Mouse (Mus musculus): Measurements from ENCODE around the gene Foxl1. TPM values are rescaled to one million over a fixed set of nuclear protein-coding genes. Genes with fewer than 3 reads are reported as not detected.

The Foxl1 gene
- total and polyA plus RNA-seq, 3 experiments, result 0.07 to 0.12 TPM; not detected in 1

DNA sequence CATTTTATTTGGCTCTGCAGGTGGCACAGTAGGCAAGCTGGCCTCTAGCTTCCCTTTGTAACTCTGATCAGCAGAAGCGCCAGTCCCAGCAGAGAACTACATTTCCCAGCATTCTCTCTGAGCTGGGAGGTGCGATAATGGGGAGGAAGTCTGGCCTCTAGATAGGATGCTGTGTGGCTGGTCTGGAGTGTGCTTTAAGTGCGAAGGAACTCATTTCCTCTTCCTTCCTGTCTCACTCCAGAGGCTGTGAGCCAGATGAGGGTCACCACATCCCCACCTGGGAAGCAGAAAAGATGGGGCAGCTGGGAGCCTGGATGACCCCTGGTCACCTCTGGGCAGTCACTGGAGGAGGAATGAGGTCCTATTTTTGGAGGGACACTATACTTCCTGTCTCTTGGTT lies 48.6 kb downstream of the Foxl1 start:
- peaks cover 32% of the 10 kb centered on the region for H3K79me2 ChIP-seq (ENCODE audit: control insufficient read depth, insufficient read depth, low read length, poor library complexity)
- H3K36me3 ChIP-seq (ENCODE audit: control insufficient read depth in 1 of 2, insufficient read depth in 2 of 2, low read length in 2 of 2), result peaks cover 0 to 19% of the 10 kb centered on the region in 2 experiments; a peak in 3 of 4 replicates
- no peak overlapping the region; a peak in 1 of 4 replicates for H3K4me3 ChIP-seq (ENCODE audit: control insufficient read depth in 1 of 2, insufficient read depth in 1 of 2, low read depth in 2 of 2, low read length in 2 of 2)
- H3K27ac ChIP-seq (ENCODE audit: control insufficient read depth, low read depth, low read length), result peak overlapping the region; percentile 87
- H3K9me3 ChIP-seq (replicated peaks; ENCODE audit: insufficient read depth, low read length), result no peaks in the 10 kb centered on the region
- no peaks in the 10 kb centered on the region for H3K27me3 ChIP-seq (ENCODE audit: control insufficient read depth in 1 of 2, insufficient read depth in 2 of 2, low read length in 2 of 2)
- H3K9ac ChIP-seq (ENCODE audit: control insufficient read depth, low read depth, low read length, poor library complexity, severe bottlenecking), result peak overlapping the region; percentile 79
- DNase-seq (ENCODE audit: low read depth, low spot score), result peak; percentile 93
- peaks cover 2 to 44% of the 10 kb centered on the region in 2 experiments; a peak in 3 of 4 replicates for H3K4me1 ChIP-seq (ENCODE audit: control insufficient read depth in 1 of 2, insufficient read depth in 2 of 2, low read length in 2 of 2)
- TF ChIP-seq ELF1 (IDR thresholded peaks at IDR 0.05; ENCODE audit: low read depth, low read length) (peak; percentile 90), KAT2A (conservative IDR thresholded peaks at IDR 0.05; ENCODE audit: low read depth, low read length) (peak; percentile 85), RCOR1 (IDR thresholded peaks at IDR 0.05; ENCODE audit: low read depth, low read length) (0 out of 2 replicates have a peak, but pooled peaks have one; percentile 17), EP300 (IDR thresholded peaks at IDR 0.05; ENCODE audit: low read depth in 1 of 2, low read length in 2 of 2) (peak in 1 of 2 experiments; percentile 53; a peak in 2 of 4 replicates), TBP (IDR thresholded peaks at IDR 0.05; ENCODE audit: low read depth, low read length) (peak; percentile 78), ZNF384 (IDR thresholded peaks at IDR 0.05; ENCODE audit: low read depth, low read length) (no peak), POLR2AphosphoS2 (IDR thresholded peaks at IDR 0.05; ENCODE audit: low read length) (peak; percentile 95), MAX (IDR thresholded peaks at IDR 0.05; ENCODE audit: low read length) (peak; percentile 91), SIN3A (IDR thresholded peaks at IDR 0.05; ENCODE audit: low read length) (peak; percentile 78), ZC3H11A (IDR thresholded peaks at IDR 0.05; ENCODE audit: low read depth, low read length) (no peak), HCFC1 (IDR thresholded peaks at IDR 0.05; ENCODE audit: low read depth, low read length) (peak; percentile 97), GATA1 (IDR thresholded peaks at IDR 0.05; ENCODE audit: low read depth, low read length) (peak; percentile 94), TCF12 (IDR thresholded peaks at IDR 0.05; ENCODE audit: low read depth, low read length) (peak; percentile 61), TAL1 (IDR thresholded peaks at IDR 0.05; ENCODE audit: low read length) (peak; percentile 60), CHD1 (IDR thresholded peaks at IDR 0.05; ENCODE audit: low read depth, low read length) (0 out of 2 replicates have a peak, but pooled peaks have one; percentile 26), NRF1 (IDR thresholded peaks at IDR 0.05; ENCODE audit: insufficient read depth, low read depth, low read length, poor library complexity, severe bottlenecking) (peak; percentile 9; the same call in 1 of the 2 replicates), SMC3 (IDR thresholded peaks at IDR 0.05; ENCODE audit: low read depth, low read length) (no peak), MAZ (IDR thresholded peaks at IDR 0.05; ENCODE audit: low read depth, low read length) (peak; percentile 78), RAD21 (IDR thresholded peaks at IDR 0.05; ENCODE audit: low read depth, low read length) (no peak), ETS1 (IDR thresholded peaks at IDR 0.05; ENCODE audit: low read depth, low read length) (peak; percentile 63; the same call in 1 of the 2 replicates), POLR2A (IDR thresholded peaks at IDR 0.05; ENCODE audit: control insufficient read depth in 1 of 2, insufficient read depth in 1 of 2, low read depth in 1 of 2, low read length in 2 of 2, poor library complexity in 1 of 2) (peak; percentile 35 to 54; a peak in 1 of 4 replicates), UBTF (IDR thresholded peaks at IDR 0.05; ENCODE audit: borderline replicate concordance, insufficient read depth, low read depth, low read length) (no peak), MYC (IDR thresholded peaks at IDR 0.05; ENCODE audit: low read depth, low read length) (peak; percentile 69), MYB (IDR thresholded peaks at IDR 0.05; ENCODE audit: low read depth, low read length) (no peak), ZMIZ1 (IDR thresholded peaks at IDR 0.05; ENCODE audit: low read depth, low read length) (peak; percentile 74), NELFE (IDR thresholded peaks at IDR 0.05; ENCODE audit: low read depth, low read length) (peak; percentile 54)

Other genes with a start within 250 kb of the Foxl1 start
- gene Foxf1, start 43.6 kb upstream of the Foxl1 start, total RNA-seq (2012; rRNA removed), result not detected in 2 replicates
- gene Foxf1, start 43.6 kb upstream of the Foxl1 start, polyA plus RNA-seq (2012; ENCODE audit: insufficient read depth in 1 of 2, insufficient read length in 2 of 2, low read depth in 1 of 2, low replicate concordance in 2 of 2, missing spikeins in 1 of 2), result not detected
- gene Mthfsd, start 19.5 kb upstream of the Foxl1 start, total RNA-seq (2012; rRNA removed), result 46.1 and 49.8 TPM in 2 replicates
- gene Mthfsd, start 19.5 kb upstream of the Foxl1 start, polyA plus RNA-seq (2012; ENCODE audit: insufficient read depth in 1 of 2, insufficient read length in 2 of 2, low read depth in 1 of 2, low replicate concordance in 2 of 2, missing spikeins in 1 of 2), result 10 to 100 TPM in 1 of 2 experiments, not detected in 1; 62.6 TPM
- gene Foxc2, start 11.8 kb upstream of the Foxl1 start, total RNA-seq (2012; rRNA removed), result 15.4 and 19.2 TPM in 2 replicates
- gene Foxc2, start 11.8 kb upstream of the Foxl1 start, polyA plus RNA-seq (2012; ENCODE audit: insufficient read depth in 1 of 2, insufficient read length in 2 of 2, low read depth in 1 of 2, low replicate concordance in 2 of 2, missing spikeins in 1 of 2), result 10 to 100 TPM in 1 of 2 experiments, not detected in 1; 13.6 TPM

Measured in MEL (cell line).